Mouse (Mus musculus): ENCODE measurements around the gene Hist2h2be.
"Not testable (repeated sequence)": the region's sequence is repeated elsewhere in the genome, so short reads cannot be mapped to it uniquely, and the experiment has no call there.

Gene Hist2h2be

GRCm38 (mm10) chr3:96198601-96199251 is 22.2 kb upstream of the Hist2h2be start:
- DNase-seq (ENCODE audit: low read depth), result not testable (repeated sequence)

DNA sequence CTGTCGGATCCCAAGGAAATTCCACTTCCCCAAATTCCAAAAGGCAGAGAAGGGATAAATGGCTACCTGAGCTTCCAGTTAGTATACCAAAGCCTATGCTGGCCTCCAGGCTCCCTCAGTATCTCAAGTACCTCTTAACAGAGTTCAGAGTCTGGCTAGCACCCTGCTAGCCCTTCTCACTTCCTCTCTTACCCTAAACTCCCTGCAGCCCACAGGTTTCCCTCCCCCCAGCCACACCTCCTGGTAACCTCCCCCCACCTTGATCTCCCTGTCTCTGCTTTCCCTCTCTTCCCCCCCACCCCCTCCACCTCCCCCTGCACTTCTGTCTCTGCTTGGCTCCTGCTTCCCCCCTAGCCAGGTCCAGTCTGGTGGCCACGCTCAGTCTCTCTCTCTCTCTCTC is 21.2 kb upstream of the Hist2h2be start:
- DNase-seq (ENCODE audit: low read depth), result no peak

DNA sequence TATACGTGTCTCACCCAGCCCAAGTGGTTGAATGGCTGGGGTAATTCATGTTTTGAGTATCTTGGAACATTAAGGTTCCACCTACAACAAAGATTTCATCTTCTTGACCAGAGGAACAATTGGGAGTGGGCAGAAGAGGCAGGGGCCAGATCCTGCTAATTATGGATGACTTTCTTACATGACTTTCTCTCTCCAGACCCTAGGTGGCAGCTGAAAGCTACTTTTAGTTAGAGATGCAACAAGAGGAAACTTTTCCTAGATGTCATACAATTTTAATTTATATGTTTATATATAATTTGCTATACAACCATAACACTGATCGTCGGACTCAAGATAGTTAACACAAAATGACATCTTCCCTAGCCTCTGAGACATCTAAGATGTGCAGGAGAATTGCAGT is 13.1 kb upstream of the Hist2h2be start:
- no peak for DNase-seq (ENCODE audit: low read depth)

- DNase-seq (ENCODE audit: low read depth), result no peak
Observed at GRCm38 (mm10) chr3:96209242-96209641, 11.7 kb upstream of the Hist2h2be start.

DNA sequence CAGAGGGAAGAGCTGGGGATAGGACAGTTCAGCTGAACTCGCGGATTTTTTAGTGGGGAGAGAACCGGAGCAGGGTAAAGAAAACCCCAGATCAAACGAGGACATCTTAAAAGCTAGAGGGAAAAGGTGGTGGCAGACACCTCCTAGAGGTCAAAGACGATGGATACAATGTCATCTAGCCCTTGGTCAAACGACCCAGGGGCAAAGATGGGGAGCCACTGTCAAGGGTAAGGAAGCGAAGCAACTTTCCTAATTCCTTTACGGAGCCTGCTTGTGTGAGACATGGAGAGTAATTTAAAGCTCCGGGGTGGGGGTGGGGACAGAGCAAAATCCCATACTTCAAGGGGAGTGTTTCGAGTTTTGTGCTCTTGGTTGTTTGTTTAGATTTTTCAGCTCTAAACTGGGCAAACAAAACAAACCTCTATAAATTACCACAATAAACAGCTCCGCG is 1.7 kb upstream of the Hist2h2be start:
- DNase-seq (ENCODE audit: low read depth), result no peak

- peak; percentile 74 for DNase-seq (ENCODE audit: low read depth)
Observed at GRCm38 (mm10) chr3:96219661-96220130, 1.2 kb upstream of the Hist2h2be start, which contains the start of the genes Bola1 and Hist2h2ab. Gene Bola1, minus strand, starts transcription at chr3:96219709. Gene Hist2h2ab, plus strand, starts transcription at chr3:96219865.

DNA sequence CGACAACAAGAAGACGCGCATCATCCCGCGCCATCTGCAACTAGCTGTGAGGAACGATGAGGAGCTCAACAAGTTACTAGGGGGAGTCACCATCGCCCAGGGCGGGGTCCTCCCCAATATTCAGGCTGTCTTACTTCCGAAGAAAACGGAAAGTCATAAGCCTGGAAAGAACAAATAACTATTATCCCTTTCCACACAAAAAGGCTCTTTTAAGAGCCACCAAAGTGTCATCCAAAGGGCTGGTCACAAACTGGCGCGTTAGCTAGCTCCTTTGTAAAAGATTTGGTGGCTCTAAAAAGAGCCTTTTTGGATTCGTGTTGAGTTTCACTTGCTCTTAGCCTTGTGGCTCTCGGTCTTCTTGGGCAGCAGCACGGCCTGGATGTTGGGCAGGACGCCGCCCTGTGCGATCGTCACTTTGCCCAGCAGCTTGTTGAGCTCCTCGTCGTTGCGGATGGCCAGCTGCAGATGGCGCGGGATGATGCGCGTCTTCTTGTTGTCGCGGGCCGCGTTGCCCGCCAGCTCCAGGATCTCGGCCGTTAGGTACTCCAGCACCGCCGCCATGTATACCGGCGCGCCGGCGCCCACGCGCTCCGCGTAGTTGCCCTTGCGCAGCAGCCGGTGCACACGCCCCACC is 671 bp upstream of the Hist2h2be start:
- not testable (repeated sequence) for DNase-seq (ENCODE audit: low read depth)

DNA sequence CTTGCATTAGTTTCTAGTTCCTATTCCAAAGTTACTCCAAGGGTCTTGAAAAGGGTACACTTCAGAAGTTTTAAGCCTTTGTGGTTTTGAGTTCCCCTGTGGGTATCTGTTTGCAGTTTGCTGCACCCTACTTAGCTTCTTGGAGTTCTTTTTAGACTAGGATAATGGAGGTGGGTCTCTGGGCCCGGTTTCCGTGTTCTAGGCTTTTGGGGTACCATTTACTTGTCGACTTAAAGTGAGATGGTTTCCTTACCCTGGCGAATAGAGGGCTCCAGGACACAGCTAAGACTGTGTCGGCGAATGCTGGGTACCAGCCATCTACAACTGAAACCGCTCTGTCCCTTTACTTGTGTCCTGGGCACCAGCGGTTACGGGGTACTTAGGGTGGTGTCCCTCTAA is 720 bp downstream of the Hist2h2be start:
- DNase-seq (ENCODE audit: low read depth), result no peak

DNA sequence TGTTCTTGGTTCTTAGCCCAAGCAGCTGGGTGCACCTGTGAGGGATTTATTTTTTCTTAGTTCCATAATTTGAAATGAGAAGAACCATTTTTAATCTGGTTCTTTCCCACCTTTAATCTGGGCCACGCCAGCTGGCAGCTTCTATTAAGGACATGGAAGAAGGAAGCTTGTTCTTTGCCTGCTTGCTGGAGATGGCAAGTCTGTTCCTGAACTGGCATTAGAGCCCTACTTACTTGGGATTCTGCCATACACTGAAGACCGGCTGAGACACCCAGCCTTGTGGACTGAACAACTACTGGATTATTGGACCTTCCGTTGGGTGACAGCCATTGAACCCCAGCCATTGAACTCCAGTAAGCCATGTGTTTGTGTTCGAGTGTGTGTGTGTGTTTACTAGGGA is 1.9 kb downstream of the Hist2h2be start:
- no peak for DNase-seq (ENCODE audit: low read depth)

- no peak for DNase-seq (ENCODE audit: low read depth)
Observed at GRCm38 (mm10) chr3:96225421-96225820, 4.5 kb downstream of the Hist2h2be start.

DNA sequence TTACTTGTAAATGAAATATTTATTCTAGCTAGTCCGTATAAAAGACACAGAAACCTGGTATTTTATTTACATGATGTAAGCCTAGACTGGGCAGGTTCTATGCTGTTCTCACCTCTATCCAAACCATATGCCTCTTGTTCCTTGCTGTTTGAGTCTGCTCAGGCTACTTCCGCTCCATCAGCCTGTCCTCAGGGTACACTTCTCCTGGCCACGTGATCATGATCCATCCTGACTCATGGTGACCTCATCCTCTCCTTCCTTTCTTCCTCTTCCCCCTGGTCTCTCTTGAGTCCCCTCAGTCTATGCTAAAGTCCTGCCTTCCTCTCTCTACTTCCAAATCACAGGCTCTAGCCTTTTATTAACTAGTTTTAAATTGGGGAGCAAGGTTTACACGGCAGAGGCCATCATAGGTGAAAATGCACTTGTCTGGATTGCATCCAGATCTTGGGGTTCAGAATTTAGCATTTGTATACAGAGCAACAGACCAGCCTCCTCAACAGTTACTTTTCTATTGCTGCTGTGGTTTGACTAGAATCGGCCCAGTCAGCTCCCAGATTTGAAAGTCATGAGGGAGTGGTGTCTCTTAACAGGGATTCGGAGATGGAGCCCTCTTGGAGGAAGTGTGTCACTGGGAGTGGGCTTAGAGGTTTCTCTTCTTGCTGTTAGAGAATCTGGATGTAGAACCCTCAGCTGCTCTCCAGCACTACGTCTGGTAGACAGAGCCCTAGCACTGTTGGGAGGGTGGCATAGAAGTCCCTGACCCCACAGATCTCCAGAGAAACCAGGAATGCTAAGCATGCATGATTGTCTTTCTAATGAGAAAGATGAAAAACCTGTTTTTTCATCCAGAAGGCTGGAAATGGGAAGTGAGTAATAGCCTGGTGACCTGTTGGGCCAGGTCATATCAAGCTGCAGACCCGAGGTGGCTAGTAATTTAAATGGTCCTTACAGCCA is 6.1 kb downstream of the Hist2h2be start:
- DNase-seq (ENCODE audit: low read depth), result peak; percentile 23

DNA sequence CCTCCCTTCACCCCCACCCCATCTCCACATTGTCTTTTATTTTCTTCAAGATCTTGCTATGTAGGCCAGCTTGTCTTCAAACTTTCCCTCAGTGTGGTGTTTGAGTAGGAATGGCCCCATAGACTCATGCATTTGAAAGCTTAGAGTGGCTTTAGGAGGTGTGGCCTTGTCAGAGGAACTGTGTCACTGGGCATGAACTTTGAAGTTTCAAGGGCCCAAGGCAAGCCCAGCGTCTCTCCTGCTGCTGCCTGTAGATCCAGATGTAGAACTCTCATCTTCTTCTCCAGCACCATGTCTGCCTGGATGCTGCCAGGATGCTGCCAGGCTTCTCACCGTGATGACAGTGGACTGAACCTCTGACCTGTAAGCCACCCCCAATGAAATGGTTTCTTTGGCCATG is 7.9 kb downstream of the Hist2h2be start:
- no peak for DNase-seq (ENCODE audit: low read depth)

DNA sequence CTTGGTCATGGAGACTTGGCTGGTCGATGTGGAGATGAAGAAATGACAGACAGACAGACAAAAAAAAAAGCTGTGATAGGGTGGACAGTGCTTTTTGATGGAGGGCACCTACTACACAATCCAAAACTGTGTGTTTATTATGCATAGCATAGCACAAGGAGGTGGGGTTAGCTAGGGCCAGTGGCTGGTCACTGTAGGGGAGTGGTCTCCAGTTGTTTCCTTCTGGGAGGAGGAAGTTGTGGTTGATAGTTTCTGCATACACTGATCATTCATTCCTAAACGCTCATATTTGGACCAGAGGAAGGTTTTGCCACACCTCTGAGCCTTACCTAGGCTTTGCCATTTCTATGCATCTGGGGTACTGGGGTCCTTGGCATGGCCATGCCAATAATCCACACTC is 9.5 kb downstream of the Hist2h2be start:
- DNase-seq (ENCODE audit: low read depth), result no peak

DNA sequence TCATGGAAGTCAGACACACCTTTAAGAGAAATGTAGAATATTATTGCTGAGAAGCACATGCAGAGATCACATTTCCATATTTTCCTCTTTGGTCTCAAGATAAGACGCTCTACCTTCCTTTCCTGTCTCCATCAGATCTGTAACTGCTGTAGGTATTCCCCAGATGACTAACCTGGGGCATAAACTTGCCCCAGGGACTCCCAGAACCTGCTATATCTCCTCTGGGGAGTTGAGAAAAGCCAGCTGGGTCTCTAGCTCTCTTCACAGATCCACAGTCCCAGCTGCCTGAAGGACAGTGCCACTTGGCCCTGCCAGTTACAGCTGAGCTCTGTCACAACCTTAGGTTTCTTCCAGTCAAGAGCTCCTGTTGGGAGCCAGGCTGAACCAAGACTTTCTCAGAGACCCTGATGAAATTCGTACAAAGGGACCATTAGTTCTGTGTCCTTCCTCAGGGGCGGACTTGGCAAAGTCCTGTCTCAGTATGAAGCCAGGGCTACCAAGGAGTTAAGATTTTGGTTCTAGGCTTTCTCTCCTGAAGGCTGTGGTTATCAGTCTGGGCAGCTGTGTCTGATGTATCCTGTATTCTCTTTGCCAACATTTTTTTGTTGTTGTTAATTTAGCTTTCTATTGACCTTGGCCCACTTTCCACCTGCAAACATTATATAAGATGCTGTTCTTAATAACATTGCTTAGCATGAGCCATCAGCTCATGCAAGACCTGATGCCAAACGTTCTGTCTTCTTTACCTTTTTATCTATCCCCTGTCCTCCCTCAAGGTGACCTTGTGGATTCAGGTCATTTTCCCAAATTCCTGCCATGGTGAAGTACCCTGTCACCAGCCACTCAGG is 10.2 kb downstream of the Hist2h2be start:
- DNase-seq (ENCODE audit: low read depth), result no peak

GRCm38 (mm10) chr3:96231758-96232120 is 10.8 kb downstream of the Hist2h2be start:
- no peak for DNase-seq (ENCODE audit: low read depth)

- DNase-seq (ENCODE audit: low read depth), result no peak
Observed at GRCm38 (mm10) chr3:96234914-96235313, 14.0 kb downstream of the Hist2h2be start.

DNA sequence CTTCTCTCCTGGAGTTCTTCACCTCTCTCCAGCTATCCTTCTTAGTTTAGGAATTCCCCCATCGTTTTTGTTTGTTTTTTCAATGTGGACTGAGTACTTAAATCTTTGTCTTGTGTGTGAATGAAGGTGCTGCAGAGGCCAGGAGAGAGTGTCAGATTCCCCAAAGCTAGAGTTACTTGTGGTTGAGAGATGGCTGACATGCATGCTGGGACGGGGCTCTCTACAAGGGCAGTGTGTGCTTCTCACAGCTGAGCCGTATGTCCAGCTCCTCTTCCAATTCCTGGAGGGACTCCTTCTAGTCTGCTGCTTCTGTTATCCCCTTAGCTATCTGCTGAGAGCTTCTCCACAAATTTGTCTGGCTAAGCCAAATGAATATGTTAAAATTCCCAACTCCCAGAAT is 14.9 kb downstream of the Hist2h2be start:
- DNase-seq (ENCODE audit: low read depth), result no peak

DNA sequence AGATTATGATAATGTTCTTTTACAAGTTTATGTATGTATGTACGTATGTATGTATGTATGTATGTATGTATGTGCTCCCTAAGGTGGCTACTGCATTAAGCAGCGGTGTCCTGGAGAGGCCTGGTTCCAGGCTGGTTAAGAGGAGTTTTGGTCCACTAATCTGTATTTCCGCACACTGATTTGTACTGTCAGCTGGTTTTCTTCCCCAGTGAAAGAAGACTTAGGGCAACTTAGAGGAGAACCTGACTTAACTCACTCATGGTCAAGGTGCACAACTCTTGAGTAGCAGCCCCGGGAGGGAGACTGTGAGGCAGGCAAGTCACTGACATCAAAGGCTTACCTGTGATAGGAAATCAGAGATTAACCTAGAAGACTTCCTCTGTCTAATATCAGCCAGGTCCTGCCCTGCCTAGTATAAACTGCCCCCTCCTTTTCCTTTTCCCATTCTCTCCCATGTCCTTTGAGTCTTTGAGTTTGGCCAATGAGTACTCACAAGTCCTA is 16.0 kb downstream of the Hist2h2be start:
- no peak for DNase-seq (ENCODE audit: low read depth)

GRCm38 (mm10) chr3:96237335-96237903 is 16.5 kb downstream of the Hist2h2be start:
- DNase-seq (ENCODE audit: low read depth), result no peak

DNA sequence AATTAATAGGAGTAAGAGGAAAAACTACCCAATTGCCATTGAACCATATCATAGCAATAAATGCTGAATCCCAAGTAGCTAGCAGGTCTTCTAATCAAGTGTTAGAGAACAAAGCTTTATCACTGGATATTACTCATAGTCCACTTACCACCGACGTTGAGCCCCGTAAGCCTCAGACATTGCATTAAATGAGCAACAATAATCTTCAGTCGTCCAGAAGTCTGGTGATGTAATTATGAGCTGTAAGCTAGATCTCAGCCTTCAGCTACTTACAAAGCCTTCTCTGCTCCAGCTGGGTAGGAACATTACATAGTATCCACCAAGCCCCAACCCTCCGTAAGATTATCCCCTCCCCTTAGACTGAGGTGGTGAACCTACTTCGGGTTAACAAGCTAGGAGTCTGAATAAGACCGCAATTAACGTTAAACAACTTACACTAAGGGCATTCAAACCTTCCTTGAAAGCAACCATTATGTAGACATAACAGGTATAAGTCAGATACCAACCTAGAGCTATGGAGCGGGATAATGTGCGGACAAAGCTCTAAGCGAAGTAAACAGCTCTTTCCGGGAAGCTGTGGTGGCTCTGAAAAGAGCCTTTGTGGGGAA is 17.1 kb downstream of the Hist2h2be start:
- no peak for DNase-seq (ENCODE audit: low read depth)

All from fibroblast of lung, adult 2 months (primary cell).